Mouse (Mus musculus): Measurements from ENCODE around the gene Sult6b2.
A peak's percentile ranks its signal among the peaks of the same experiment; 100 is the strongest.

The Sult6b2 gene

GRCm38 (mm10) chr6:142779045-142779811 is 25.1 kb downstream of the Sult6b2 start:
- no peak for DNase-seq (ENCODE audit: low read depth)

- DNase-seq (ENCODE audit: low read depth): no peak
These were observed 27.4 kb downstream of the Sult6b2 start for GRCm38 (mm10) chr6:142776935-142777334.

GRCm38 (mm10) chr6:142773566-142773965 is 30.7 kb downstream of the Sult6b2 start:
- no peak for DNase-seq (ENCODE audit: low read depth)

DNA sequence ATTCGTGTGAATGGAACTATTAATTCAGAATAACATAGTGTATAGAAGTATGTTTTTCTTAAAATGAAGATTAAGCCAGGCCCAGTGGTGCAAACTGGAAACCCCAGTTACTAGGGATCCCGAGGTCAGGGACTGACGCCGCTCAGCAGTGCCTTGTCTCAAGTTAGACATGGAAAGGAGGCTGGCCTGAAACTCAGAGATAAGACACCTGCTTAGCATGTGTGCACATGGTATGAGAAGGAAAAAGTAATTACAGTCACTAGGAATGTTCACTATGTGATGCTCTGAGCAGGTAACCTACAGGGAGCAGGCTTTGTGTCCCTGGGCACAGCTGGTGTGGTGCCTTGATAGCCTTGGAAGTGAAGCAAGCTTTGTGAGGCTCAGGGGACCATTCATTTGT is 32.7 kb downstream of the Sult6b2 start:
- DNase-seq (ENCODE audit: low read depth): no peak

GRCm38 (mm10) chr6:142769896-142770295 is 34.4 kb downstream of the Sult6b2 start:
- DNase-seq (ENCODE audit: low read depth): no peak

DNA sequence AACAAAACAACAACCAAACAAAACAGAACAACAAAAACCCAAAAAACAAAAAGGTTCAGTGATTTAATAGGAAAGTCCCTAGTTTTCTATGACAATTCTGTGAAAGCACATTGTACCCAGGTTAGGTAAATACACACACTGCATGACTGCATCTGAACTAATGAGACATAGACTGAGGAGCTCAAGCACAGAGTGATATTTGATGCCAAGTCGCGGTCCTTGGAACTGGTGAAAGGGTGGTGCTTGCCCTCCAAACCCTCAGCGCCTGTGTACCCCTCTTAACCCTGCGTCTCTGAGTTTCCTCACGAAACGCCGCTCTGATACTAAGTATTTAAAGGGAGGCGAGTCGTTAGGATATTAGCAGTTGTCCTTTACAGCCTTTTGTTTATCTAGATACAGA is 37.0 kb downstream of the Sult6b2 start:
- no peak for DNase-seq (ENCODE audit: low read depth)

GRCm38 (mm10) chr6:142764933-142765332 is 39.4 kb downstream of the Sult6b2 start:
- DNase-seq (ENCODE audit: low read depth): no peak

DNA sequence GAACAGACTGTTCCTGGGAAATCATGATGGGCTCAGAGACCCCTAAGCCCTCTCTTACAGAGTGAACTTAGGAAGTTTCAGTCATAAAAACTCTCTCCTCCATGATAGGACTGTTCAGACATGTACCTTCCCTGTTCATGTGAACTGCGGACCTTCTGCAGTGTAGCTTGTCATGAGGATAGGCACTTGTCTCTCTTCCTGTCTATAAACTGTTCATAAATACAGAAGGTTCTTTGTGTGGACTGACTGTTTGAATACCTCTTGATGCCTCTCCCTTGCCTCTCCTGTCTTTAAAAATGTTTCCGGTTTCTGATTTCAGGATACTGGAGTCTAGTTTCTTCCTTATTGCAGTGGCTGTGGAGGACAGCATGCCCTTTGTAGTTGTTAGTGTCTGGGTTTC is 44.7 kb downstream of the Sult6b2 start:
- DNase-seq (ENCODE audit: low read depth): no peak

DNA sequence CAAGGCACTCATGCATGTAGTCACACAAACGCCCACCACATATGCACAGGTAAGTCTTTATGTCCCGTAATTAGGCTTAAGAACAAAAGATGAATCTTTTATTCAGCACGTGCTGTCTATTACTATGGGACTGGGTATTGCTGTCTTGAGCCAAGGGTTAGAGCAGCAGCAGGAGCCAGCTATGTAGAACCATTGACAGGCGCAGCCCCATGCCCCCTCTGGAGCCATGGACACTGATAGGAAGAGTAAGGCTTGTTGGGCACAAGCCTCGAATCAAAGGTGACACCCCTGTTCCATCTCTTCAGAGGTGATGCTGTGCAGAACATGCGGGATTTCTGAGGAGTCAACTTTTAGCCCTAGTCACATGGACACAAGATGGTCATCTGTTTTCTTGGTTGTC is 45.7 kb downstream of the Sult6b2 start:
- DNase-seq (ENCODE audit: low read depth): no peak

GRCm38 (mm10) chr6:142757976-142758375 is 46.3 kb downstream of the Sult6b2 start:
- DNase-seq (ENCODE audit: low read depth): no peak

- DNase-seq (ENCODE audit: low read depth): no peak
These were observed 46.9 kb downstream of the Sult6b2 start for GRCm38 (mm10) chr6:142757334-142757965.

GRCm38 (mm10) chr6:142756507-142757333 is 47.6 kb downstream of the Sult6b2 start, which contains the start of gene Cmas:
Gene Cmas, plus strand, starts transcription at chr6:142756686.
- DNase-seq (ENCODE audit: low read depth): peak; percentile 75

GRCm38 (mm10) chr6:142752331-142753246 is 51.7 kb downstream of the Sult6b2 start:
- no peak for DNase-seq (ENCODE audit: low read depth)

- no peak for DNase-seq (ENCODE audit: low read depth)
These were observed 52.9 kb downstream of the Sult6b2 start for GRCm38 (mm10) chr6:142751365-142751764.

DNA sequence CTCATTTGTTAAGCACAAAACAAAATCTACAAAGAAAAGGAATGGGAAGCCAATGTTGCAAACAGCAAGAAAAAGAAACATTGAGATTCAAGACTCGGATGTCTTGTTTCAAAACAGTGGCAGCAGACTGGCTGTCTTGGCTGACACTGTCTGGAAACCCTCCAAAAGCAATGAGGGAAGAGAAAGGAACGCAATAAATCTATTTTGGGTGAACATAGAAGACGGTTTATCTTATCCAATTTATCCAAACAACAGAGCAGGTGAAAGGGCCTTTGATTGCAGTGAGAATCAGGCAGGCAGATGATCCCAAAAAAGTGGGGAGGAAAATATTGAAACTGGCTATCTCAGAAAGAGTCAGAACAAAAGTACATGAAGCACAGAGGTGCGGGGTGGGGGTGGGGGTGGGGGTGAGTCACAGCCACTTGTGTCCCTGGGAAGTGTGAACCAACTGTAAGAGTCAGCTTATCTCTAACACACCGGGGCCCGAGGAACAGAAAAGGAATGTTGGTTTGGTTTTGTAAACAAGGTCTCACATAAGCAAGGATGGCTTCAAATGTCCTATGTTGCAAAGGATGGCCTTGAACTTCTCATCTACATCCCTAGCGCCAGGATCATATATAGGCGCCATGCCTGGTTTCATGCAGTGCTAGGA is 56.1 kb downstream of the Sult6b2 start:
- DNase-seq (ENCODE audit: low read depth): no peak

- no peak for DNase-seq (ENCODE audit: low read depth)
These were observed 57.1 kb downstream of the Sult6b2 start for GRCm38 (mm10) chr6:142747165-142747564.

DNA sequence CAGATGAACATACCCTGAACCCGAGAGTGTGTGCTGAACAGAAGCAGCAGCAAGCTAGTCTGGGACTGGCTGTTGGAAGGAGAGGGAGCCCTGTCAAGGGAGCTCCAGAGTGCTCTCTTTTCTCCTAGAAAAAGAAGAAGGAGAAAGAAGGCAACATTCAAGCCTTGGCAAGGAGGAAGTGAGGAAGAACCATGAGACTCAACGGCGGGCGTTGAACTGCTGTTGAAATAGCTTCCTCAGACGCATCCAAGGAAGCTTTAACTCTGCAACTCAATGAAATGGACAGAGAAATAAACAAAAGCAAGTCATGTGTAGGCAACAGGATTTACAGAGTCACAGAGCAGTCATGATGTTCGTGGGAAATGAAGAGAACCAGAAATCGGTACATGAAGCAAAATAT is 57.5 kb downstream of the Sult6b2 start:
- DNase-seq (ENCODE audit: low read depth): no peak

DNA sequence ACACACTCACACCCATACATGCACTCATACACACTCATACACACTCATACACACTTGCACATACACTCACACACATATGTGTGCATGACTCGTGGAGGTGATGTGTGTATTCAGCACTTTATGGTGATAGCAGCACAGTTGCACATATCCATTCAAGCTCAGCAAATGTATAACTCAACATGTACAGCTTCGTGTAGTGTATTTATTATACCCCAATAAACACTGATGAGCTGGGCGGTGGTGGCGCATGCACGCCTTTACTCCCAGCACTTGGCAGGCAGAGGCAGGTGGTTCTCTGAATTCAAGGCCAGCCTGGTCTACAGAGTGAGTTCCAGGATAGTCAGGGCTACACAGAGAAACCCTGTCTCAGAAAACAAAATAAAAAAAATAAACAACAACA is 58.8 kb downstream of the Sult6b2 start:
- no peak for DNase-seq (ENCODE audit: low read depth)

GRCm38 (mm10) chr6:142743193-142743592 is 61.1 kb downstream of the Sult6b2 start:
- no peak for DNase-seq (ENCODE audit: low read depth)

DNA sequence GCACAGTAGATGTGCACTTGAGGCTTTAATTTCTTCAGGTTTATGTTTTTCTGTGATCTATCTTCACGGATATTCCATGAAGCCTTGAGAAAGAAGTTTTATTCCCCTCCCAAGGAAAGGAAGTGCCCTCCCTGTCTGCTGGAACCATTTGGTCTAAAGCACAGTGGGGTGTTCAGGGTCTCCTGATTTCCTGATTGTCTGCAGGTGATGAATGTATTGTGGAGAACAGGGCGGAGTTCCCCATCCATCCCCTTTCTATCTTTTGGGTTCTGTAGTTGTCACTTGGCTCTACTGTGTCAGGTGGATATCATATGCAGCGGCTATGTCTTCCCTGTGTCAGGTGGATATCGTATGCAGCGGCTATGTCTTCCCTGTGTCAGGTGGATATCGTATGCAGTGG is 62.5 kb downstream of the Sult6b2 start:
- DNase-seq (ENCODE audit: low read depth): no peak

DNA sequence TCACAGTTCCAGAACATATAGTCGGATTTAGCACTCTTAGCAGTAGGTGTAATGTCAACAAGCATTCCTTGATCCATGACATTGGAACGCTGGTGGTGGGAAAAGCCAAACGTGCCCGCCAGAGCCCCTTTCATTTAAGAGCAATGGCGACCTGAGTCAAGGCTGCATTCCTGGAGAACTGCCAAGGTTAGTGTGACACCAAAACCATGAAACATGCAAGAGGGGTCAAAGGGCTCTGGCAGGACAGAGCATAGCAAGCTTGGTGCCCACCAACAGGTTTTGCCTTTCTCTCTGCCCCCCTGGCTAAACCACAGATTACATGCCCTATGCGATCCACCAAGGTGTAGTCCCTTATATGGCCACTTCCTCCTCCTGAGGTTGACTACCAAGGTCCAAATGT is 65.7 kb downstream of the Sult6b2 start:
- no peak for DNase-seq (ENCODE audit: low read depth)

Data from c-Kit-positive CD71-negative TER-119-negative erythroid progenitor cells, embryonic 14.5 days (primary cell).